Mouse (Mus musculus): ENCODE data around the gene Ckap4.
"Not testable (repeated sequence)": the region's sequence is repeated elsewhere in the genome, so short reads cannot be mapped to it uniquely, and the experiment has no call there.

Gene Ckap4

DNA sequence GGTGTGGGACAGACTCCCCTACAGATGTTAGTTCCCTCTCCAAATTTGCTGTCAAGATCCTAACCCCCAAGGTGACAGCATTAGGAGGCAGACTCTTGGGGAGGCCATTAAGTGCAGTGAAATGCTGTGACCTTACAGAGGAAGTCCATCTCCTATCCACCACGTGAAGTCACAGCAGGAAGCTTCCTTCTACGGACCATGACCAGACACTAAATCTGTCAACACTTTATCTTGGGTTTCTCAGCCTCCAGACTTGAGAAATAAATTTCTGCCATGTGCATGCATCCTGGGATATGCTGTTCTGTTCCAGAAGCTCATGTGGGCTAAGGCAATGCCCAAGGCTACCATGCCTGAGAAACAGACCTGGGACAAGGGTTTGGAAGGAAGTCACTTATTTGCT, 35.0 kb downstream of the Ckap4 start:
- DNase-seq (ENCODE audit: low spot score in 2 of 2) = no peak

DNA sequence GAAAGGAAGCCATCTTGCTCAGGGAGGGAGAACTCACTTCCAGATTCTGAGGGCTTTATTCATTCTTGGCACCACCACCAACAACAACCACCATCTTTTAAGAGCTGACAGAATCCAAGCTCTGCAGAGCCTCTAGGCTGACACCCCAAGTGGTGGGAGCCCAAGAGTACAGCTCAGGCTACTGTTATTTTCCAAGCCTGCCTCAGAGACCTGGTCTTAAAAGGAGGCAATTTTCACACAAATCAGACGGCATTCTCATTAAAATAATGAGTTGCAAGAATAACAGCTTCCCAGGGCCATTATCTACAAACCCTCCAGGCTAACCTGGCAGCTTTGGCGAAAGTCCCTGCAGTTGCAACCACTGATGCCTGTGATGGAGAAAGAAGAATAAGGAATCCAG, 37.1 kb downstream of the Ckap4 start:
- DNase-seq (ENCODE audit: low spot score in 2 of 2) = no peak

DNA sequence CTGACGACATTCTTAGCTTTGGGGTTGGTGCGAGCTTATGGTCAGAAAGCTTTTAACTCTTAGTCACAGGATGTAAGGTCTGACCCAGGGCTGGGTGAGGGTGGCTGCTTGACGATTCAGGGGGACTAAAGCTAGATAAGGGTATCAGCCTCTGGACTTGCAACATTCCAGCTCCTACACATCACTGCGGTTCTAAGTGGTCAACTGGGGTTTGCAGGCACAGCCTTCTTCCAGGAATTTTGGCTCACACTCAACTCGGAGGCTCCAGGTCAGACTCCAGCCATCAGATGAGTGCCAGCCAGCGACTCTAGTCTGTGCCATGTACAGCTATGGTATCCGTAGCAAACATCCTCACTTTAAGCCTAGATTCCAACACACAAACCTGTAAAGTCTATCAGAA, 39.4 kb downstream of the Ckap4 start:
- no peak for DNase-seq (ENCODE audit: low spot score in 2 of 2)

GRCm38 (mm10) chr10:84490115-84490514, 43.7 kb downstream of the Ckap4 start:
- DNase-seq (ENCODE audit: low spot score in 2 of 2) = no peak

DNA sequence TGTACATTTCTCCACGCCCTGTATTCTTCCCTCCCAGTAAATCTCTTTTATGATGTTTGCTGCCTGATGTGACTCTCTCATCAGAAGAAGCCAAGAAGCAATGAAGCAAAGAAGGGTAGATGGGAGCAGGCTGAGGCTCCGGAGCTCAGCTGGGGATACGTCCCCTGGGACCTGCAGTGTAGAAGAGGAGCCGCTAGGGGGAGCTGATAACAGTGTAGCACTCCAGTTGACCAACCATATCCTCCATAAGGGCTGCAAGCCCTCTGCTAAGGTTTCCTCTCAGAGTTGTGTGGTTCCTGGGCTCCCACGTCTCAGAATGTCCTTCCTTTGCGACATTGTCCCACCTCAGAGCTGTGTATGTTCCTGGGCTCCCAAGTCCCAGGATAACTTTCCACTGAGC, 45.5 kb downstream of the Ckap4 start:
- DNase-seq (ENCODE audit: low spot score in 2 of 2) = no peak

DNA sequence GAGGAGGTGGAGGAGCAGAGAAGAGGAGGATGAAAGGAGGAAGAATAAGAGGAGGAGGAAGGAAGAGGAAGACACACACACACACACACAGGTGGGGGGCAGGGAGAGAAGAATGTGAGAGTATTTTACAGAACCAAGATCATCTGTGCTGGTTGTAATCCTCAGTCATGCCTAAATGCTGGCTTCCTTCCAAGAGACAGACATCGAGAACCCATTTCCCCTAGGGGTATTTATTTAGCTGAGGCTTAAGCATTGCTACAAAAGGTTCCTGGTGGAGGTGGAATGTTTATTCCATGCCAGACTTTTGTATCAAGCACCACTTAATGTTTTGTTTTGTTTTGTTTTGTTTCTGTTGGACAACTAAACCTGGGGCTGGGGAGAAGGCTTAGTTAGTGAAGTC, 49.2 kb downstream of the Ckap4 start:
- DNase-seq (ENCODE audit: low spot score in 2 of 2) = no peak

GRCm38 (mm10) chr10:84483553-84483952, 50.3 kb downstream of the Ckap4 start:
- no peak for DNase-seq (ENCODE audit: low spot score in 2 of 2)

GRCm38 (mm10) chr10:84483069-84483468, 50.8 kb downstream of the Ckap4 start:
- DNase-seq (ENCODE audit: low spot score in 2 of 2) = no peak

DNA sequence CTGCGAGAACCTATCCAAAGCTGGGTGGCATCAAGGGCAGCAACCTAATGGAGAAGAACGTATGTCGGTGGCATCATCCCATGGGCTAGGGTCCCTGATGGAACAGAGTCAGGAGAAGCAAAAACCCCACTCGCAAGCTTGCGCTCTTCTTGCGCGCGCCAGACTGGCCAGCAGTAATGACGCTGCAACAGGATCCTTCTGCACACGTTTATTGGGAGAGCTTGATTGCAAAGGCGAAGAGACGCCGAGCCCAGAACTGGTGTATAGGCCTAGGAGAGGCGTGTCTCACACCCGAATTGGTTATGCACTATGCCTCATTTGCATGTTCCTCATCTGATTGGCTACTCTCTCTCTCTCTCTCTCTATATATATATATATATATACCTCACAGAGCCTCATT, 51.4 kb downstream of the Ckap4 start:
- not testable (repeated sequence) for DNase-seq (ENCODE audit: low spot score in 2 of 2)

GRCm38 (mm10) chr10:84481327-84481671, 52.6 kb downstream of the Ckap4 start:
- no peak for DNase-seq (ENCODE audit: low spot score in 2 of 2)

GRCm38 (mm10) chr10:84480667-84481326, 53.1 kb downstream of the Ckap4 start:
- DNase-seq (ENCODE audit: low spot score in 2 of 2) = no peak

DNA sequence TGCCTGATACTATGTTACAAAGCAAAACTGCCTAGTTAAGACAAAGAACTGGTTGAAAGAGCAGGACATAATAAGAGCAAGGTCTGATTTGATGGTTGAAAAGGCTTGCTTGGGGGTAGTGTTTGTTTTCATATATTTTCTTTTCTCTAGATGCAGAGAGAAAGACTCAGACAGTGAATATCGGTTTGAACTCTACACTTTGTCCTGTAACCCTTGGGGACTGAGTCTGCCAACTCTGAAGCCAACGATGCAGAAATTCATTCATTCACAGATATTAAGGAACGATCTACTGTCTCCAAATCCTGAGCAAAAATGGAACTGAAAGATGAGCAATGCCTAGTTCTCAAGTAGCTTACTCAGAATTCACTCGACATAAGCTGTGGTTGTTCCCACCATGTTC, 53.7 kb downstream of the Ckap4 start:
- DNase-seq (ENCODE audit: low spot score in 2 of 2) = no peak

- DNase-seq (ENCODE audit: low spot score in 2 of 2) = no peak
These were observed 56.2 kb downstream of the Ckap4 start for GRCm38 (mm10) chr10:84477613-84478076.

DNA sequence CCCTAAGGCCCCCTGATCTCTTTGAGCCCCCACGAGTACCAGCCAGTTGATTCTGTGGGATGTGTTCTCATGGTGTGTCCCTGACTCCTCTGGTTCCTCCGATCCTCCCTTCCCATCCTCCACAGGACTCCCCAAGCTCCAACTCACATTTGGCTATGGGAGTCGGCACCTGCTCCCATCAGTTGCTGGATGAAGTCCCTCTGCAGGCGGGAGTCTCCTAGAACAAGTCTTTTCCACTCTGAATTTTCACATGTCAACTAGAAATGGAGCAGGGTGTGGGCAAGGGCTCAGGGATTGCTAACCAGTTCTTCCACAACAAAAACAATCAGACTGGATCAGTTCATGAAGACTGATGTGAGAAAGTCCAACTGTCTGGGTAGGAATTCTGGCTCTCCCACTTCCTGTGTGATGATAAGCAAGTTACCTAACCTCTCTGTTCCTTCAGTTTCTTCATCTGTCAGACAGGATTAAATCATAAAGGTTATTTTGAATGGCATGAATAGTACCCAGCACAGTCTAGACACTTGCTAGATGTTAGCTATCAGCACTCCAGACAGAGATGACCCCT, 56.7 kb downstream of the Ckap4 start:
- DNase-seq (ENCODE audit: low spot score in 2 of 2) = no peak
